Mouse (Mus musculus): ENCODE data around the gene Brip1. TPM values are rescaled to one million over a fixed set of nuclear protein-coding genes. Genes with fewer than 3 reads are reported as not detected.

Gene Brip1
- polyA plus RNA-seq, 1 experiment, result 3.0 TPM

- H3K79me3 ChIP-seq (ENCODE audit: low read depth), result no peaks in the 10 kb centered on the region
- H3K36me3 ChIP-seq (ENCODE audit: control insufficient read depth, insufficient read depth), result no peaks in the 10 kb centered on the region
- no peak overlapping the region for H3ac ChIP-seq (ENCODE audit: control insufficient read depth, insufficient read length, low read depth)
- TF ChIP-seq MAX (IDR thresholded peaks at IDR 0.05) (no peak), FOSL1 (IDR thresholded peaks at IDR 0.05; ENCODE audit: insufficient read depth, low read length, poor library complexity, severe bottlenecking) (no peak), CEBPB (IDR thresholded peaks at IDR 0.05; ENCODE audit: low read depth) (no peak), MYOG (IDR thresholded peaks at IDR 0.05; ENCODE audit: control insufficient read depth, extremely low read depth, insufficient read length) (no peak), USF1 (IDR thresholded peaks at IDR 0.05; ENCODE audit: low read depth) (no peak), CTCF (IDR thresholded peaks at IDR 0.05; ENCODE audit: control insufficient read depth, insufficient read depth, insufficient read length) (no peak), MYOD1 (IDR thresholded peaks at IDR 0.05; ENCODE audit: control insufficient read depth, insufficient read length, low read depth) (no peak)
- H3K27me3 ChIP-seq (ENCODE audit: control insufficient read depth, insufficient read depth, insufficient read length), result no peaks in the 10 kb centered on the region
- no peak overlapping the region for H3K4me3 ChIP-seq (ENCODE audit: insufficient read depth, poor library complexity, severe bottlenecking)
- no peaks in the 10 kb centered on the region for H3K79me2 ChIP-seq (ENCODE audit: control insufficient read depth, insufficient read depth)
Measured at GRCm38 (mm10) chr11:86115955-86116354, 85.0 kb downstream of the Brip1 start.

- H3ac ChIP-seq (ENCODE audit: control insufficient read depth, insufficient read length, low read depth), result no peak overlapping the region
- no peaks in the 10 kb centered on the region for H3K79me3 ChIP-seq (ENCODE audit: low read depth)
- H3K4me3 ChIP-seq (ENCODE audit: insufficient read depth, poor library complexity, severe bottlenecking), result no peak overlapping the region
- no peaks in the 10 kb centered on the region for H3K27me3 ChIP-seq (ENCODE audit: control insufficient read depth, insufficient read depth, insufficient read length)
- H3K36me3 ChIP-seq (ENCODE audit: control insufficient read depth, insufficient read depth), result peaks cover 14% of the 10 kb centered on the region
- TF ChIP-seq CTCF (IDR thresholded peaks at IDR 0.05; ENCODE audit: control insufficient read depth, insufficient read depth, insufficient read length), result no peak
- TF ChIP-seq MYOG (IDR thresholded peaks at IDR 0.05; ENCODE audit: control insufficient read depth, extremely low read depth, insufficient read length), result no peak
- no peak for TF ChIP-seq MYOD1 (IDR thresholded peaks at IDR 0.05; ENCODE audit: control insufficient read depth, insufficient read length, low read depth)
- TF ChIP-seq USF1 (IDR thresholded peaks at IDR 0.05; ENCODE audit: low read depth), result no peak
- TF ChIP-seq CEBPB (IDR thresholded peaks at IDR 0.05; ENCODE audit: low read depth), result no peak
- no peak for TF ChIP-seq MAX (IDR thresholded peaks at IDR 0.05)
- TF ChIP-seq FOSL1 (IDR thresholded peaks at IDR 0.05; ENCODE audit: insufficient read depth, low read length, poor library complexity, severe bottlenecking), result no peak
- H3K79me2 ChIP-seq (ENCODE audit: control insufficient read depth, insufficient read depth), result no peaks in the 10 kb centered on the region
Measured at GRCm38 (mm10) chr11:86107276-86107675, 93.7 kb downstream of the Brip1 start.

GRCm38 (mm10) chr11:86106596-86106995, 94.4 kb downstream of the Brip1 start:
- H3ac ChIP-seq (ENCODE audit: control insufficient read depth, insufficient read length, low read depth), result no peak overlapping the region
- no peaks in the 10 kb centered on the region for H3K79me3 ChIP-seq (ENCODE audit: low read depth)
- H3K36me3 ChIP-seq (ENCODE audit: control insufficient read depth, insufficient read depth), result peaks cover 17% of the 10 kb centered on the region
- no peaks in the 10 kb centered on the region for H3K79me2 ChIP-seq (ENCODE audit: control insufficient read depth, insufficient read depth)
- H3K27me3 ChIP-seq (ENCODE audit: control insufficient read depth, insufficient read depth, insufficient read length), result no peaks in the 10 kb centered on the region
- TF ChIP-seq CEBPB (IDR thresholded peaks at IDR 0.05; ENCODE audit: low read depth), result no peak
- no peak for TF ChIP-seq USF1 (IDR thresholded peaks at IDR 0.05; ENCODE audit: low read depth)
- TF ChIP-seq MYOD1 (IDR thresholded peaks at IDR 0.05; ENCODE audit: control insufficient read depth, insufficient read length, low read depth), result no peak
- TF ChIP-seq MYOG (IDR thresholded peaks at IDR 0.05; ENCODE audit: control insufficient read depth, extremely low read depth, insufficient read length), result no peak
- no peak for TF ChIP-seq CTCF (IDR thresholded peaks at IDR 0.05; ENCODE audit: control insufficient read depth, insufficient read depth, insufficient read length)
- TF ChIP-seq FOSL1 (IDR thresholded peaks at IDR 0.05; ENCODE audit: insufficient read depth, low read length, poor library complexity, severe bottlenecking), result no peak
- no peak for TF ChIP-seq MAX (IDR thresholded peaks at IDR 0.05)
- H3K4me3 ChIP-seq (ENCODE audit: insufficient read depth, poor library complexity, severe bottlenecking), result no peak overlapping the region

GRCm38 (mm10) chr11:86101191-86101590, 99.8 kb downstream of the Brip1 start:
- Histone ChIP-seq H3K27me3 (ENCODE audit: control insufficient read depth, insufficient read depth, insufficient read length) (no peaks in the 10 kb centered on the region), H3K79me3 (ENCODE audit: low read depth) (no peaks in the 10 kb centered on the region), H3K79me2 (ENCODE audit: control insufficient read depth, insufficient read depth) (no peaks in the 10 kb centered on the region), H3K4me3 (ENCODE audit: insufficient read depth, poor library complexity, severe bottlenecking) (no peak overlapping the region), H3ac (ENCODE audit: control insufficient read depth, insufficient read length, low read depth) (no peak overlapping the region), H3K36me3 (ENCODE audit: control insufficient read depth, insufficient read depth) (peaks cover 20% of the 10 kb centered on the region)
- TF ChIP-seq MYOG (IDR thresholded peaks at IDR 0.05; ENCODE audit: control insufficient read depth, extremely low read depth, insufficient read length), result no peak
- no peak for TF ChIP-seq MAX (IDR thresholded peaks at IDR 0.05)
- no peak for TF ChIP-seq USF1 (IDR thresholded peaks at IDR 0.05; ENCODE audit: low read depth)
- no peak for TF ChIP-seq CEBPB (IDR thresholded peaks at IDR 0.05; ENCODE audit: low read depth)
- TF ChIP-seq FOSL1 (IDR thresholded peaks at IDR 0.05; ENCODE audit: insufficient read depth, low read length, poor library complexity, severe bottlenecking), result no peak
- no peak for TF ChIP-seq MYOD1 (IDR thresholded peaks at IDR 0.05; ENCODE audit: control insufficient read depth, insufficient read length, low read depth)
- TF ChIP-seq CTCF (IDR thresholded peaks at IDR 0.05; ENCODE audit: control insufficient read depth, insufficient read depth, insufficient read length), result no peak

- Histone ChIP-seq H3K79me3 (ENCODE audit: low read depth) (no peaks in the 10 kb centered on the region), H3ac (ENCODE audit: control insufficient read depth, insufficient read length, low read depth) (no peak overlapping the region), H3K27me3 (ENCODE audit: control insufficient read depth, insufficient read depth, insufficient read length) (no peaks in the 10 kb centered on the region), H3K79me2 (ENCODE audit: control insufficient read depth, insufficient read depth) (no peaks in the 10 kb centered on the region), H3K36me3 (ENCODE audit: control insufficient read depth, insufficient read depth) (peaks cover 20% of the 10 kb centered on the region), H3K4me3 (ENCODE audit: insufficient read depth, poor library complexity, severe bottlenecking) (no peak overlapping the region)
- TF ChIP-seq CTCF (IDR thresholded peaks at IDR 0.05; ENCODE audit: control insufficient read depth, insufficient read depth, insufficient read length) (no peak), CEBPB (IDR thresholded peaks at IDR 0.05; ENCODE audit: low read depth) (no peak), MAX (IDR thresholded peaks at IDR 0.05) (no peak), FOSL1 (IDR thresholded peaks at IDR 0.05; ENCODE audit: insufficient read depth, low read length, poor library complexity, severe bottlenecking) (no peak), USF1 (IDR thresholded peaks at IDR 0.05; ENCODE audit: low read depth) (no peak)
Measured at GRCm38 (mm10) chr11:86099341-86099740, 101.7 kb downstream of the Brip1 start.

- Histone ChIP-seq H3ac (ENCODE audit: control insufficient read depth, insufficient read length, low read depth) (no peak overlapping the region), H3K4me3 (ENCODE audit: insufficient read depth, poor library complexity, severe bottlenecking) (no peak overlapping the region), H3K27me3 (ENCODE audit: control insufficient read depth, insufficient read depth, insufficient read length) (no peaks in the 10 kb centered on the region), H3K79me2 (ENCODE audit: control insufficient read depth, insufficient read depth) (no peaks in the 10 kb centered on the region), H3K36me3 (ENCODE audit: control insufficient read depth, insufficient read depth) (no peaks in the 10 kb centered on the region), H3K79me3 (ENCODE audit: low read depth) (no peaks in the 10 kb centered on the region)
- no peak for TF ChIP-seq CEBPB (IDR thresholded peaks at IDR 0.05; ENCODE audit: low read depth)
- TF ChIP-seq USF1 (IDR thresholded peaks at IDR 0.05; ENCODE audit: low read depth), result no peak
- no peak for TF ChIP-seq MYOG (IDR thresholded peaks at IDR 0.05; ENCODE audit: control insufficient read depth, extremely low read depth, insufficient read length)
- TF ChIP-seq FOSL1 (IDR thresholded peaks at IDR 0.05; ENCODE audit: insufficient read depth, low read length, poor library complexity, severe bottlenecking), result no peak
Measured at GRCm38 (mm10) chr11:86088815-86089214, 112.2 kb downstream of the Brip1 start.
